Mouse (Mus musculus) T-cell, adult 2 months (primary cell): ENCODE data around the gene Ctnnd2.
"Not testable (repeated sequence)": the region's sequence is repeated elsewhere in the genome, so short reads cannot be mapped to it uniquely, and the experiment has no call there.

ENCODE experiments used
- DNase-seq: peaks from one replicate; pipeline ENCODE4 v3.0.0; 2022; ENCODE audit warnings: low spot score

Ctnnd2 gene

GRCm38 (mm10) chr15:30172391-30173281 lies at the start of gene Ctnnd2:
TSS of gene Ctnnd2 (plus strand) at chr15:30172593.
- DNase-seq = no peak

- DNase-seq = no peak
Measured at GRCm38 (mm10) chr15:30130705-30131104, 41.7 kb upstream of the Ctnnd2 start.

- DNase-seq = not testable (repeated sequence)
Measured at GRCm38 (mm10) chr15:30139626-30140025, 32.8 kb upstream of the Ctnnd2 start.

GRCm38 (mm10) chr15:30145413-30145812 lies 27.0 kb upstream of the Ctnnd2 start:
- no peak for DNase-seq

GRCm38 (mm10) chr15:30152176-30152575 lies 20.2 kb upstream of the Ctnnd2 start:
- DNase-seq = no peak

- DNase-seq = no peak
Measured at GRCm38 (mm10) chr15:30157975-30158374, 14.4 kb upstream of the Ctnnd2 start.

- no peak for DNase-seq
Measured at GRCm38 (mm10) chr15:30170031-30170430, 2.4 kb upstream of the Ctnnd2 start.

GRCm38 (mm10) chr15:30171493-30172195 lies 749 bp upstream of the Ctnnd2 start:
- no peak for DNase-seq

- DNase-seq = no peak
Measured at GRCm38 (mm10) chr15:30173370-30173941, 1.1 kb downstream of the Ctnnd2 start.

- DNase-seq = no peak
Measured at GRCm38 (mm10) chr15:30174321-30174720, 1.9 kb downstream of the Ctnnd2 start.

- DNase-seq = no peak
Measured at GRCm38 (mm10) chr15:30184020-30184419, 11.6 kb downstream of the Ctnnd2 start.

GRCm38 (mm10) chr15:30190872-30191271 lies 18.5 kb downstream of the Ctnnd2 start:
- DNase-seq = no peak

- no peak for DNase-seq
Measured at GRCm38 (mm10) chr15:30191931-30192668, 19.7 kb downstream of the Ctnnd2 start.

GRCm38 (mm10) chr15:30198429-30198828 lies 26.0 kb downstream of the Ctnnd2 start:
- no peak for DNase-seq

GRCm38 (mm10) chr15:30199785-30200184 lies 27.4 kb downstream of the Ctnnd2 start:
- DNase-seq = no peak

- DNase-seq = no peak
Measured at GRCm38 (mm10) chr15:30201211-30201610, 28.8 kb downstream of the Ctnnd2 start.

- DNase-seq = no peak
Measured at GRCm38 (mm10) chr15:30201617-30202016, 29.2 kb downstream of the Ctnnd2 start.

- DNase-seq = no peak
Measured at GRCm38 (mm10) chr15:30212746-30213145, 40.4 kb downstream of the Ctnnd2 start.

- no peak for DNase-seq
Measured at GRCm38 (mm10) chr15:30215871-30216270, 43.5 kb downstream of the Ctnnd2 start.

GRCm38 (mm10) chr15:30229112-30229511 lies 56.7 kb downstream of the Ctnnd2 start:
- no peak for DNase-seq

GRCm38 (mm10) chr15:30235210-30236034 lies 63.0 kb downstream of the Ctnnd2 start:
- DNase-seq = no peak
